Mouse (Mus musculus) retina, adult 2 months (tissue): Measurements from ENCODE around the gene AW011738.

Source experiments
- DNase-seq: peaks from one replicate; pipeline ENCODE4 v3.0.0-alpha.2; 2012; ENCODE audit warnings: low read depth, low spot score

Gene AW011738

GRCm38 (mm10) chr4:156197829-156198205 is 5.3 kb upstream of the AW011738 start:
- no peak for DNase-seq

DNA sequence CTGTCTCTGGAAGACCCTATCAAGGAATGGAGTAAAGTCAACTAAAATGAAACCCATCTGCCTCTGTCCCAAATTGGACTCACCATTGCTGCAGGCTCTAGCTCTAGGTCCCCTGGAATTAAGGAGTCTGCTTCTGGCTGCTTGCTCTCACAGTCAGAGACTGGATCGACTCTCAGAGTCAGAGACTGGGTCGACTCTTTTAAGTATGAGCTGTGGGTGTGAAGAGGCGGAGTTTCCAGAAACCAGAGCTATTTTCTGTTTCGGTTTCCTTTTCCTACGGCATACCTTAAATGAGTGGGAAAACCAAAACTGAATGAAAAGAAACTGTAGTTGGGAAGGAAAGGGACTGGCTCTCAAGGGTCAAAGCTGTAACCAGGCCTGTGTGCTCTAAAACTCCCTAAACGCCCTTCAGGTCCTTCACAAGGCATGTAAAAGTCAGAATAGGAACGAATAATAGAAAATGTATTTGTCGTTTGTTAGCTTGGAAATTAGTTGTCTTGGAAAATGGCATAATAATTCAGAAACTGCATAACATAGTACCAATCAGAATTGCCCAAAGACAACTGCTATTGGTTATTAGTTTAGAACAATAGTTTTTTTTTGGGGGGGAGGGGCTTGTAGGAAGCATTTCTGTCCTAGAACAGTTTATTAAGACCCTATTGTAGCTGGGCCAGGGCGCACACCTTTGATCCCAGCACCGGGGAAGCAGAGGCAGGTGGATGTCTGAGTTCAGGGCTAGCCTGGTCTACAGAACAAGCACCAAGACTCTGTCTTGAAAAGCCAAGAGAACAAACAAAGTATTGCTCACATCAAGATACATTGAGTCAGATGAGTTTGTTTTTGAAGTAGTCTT is 2.3 kb upstream of the AW011738 start, which contains the start of gene Isg15:
Gene Isg15 (minus strand): TSS at position 196 of the 853 bp plus-strand sequence.
- DNase-seq, result no peak

DNA sequence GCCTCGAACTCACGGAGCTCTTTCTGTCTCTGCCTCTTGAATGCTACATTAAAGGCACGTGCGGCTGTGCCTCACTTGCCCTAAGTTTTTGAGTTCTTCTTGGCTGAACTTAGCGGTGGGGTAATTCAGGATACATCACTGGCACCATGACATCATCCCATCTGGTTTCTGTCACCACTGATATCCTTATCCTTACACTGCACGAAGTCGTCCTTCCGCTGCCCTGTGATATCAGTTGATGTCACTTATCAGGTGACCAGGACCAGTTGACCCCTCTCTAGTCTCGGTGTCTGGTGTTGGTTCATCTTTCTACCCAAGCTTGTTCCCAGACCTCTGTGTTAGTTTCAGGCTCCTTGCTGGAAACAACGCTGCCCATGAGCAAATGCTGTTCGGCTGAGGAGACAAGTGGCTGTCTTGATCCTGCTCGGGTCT is 626 bp upstream of the AW011738 start:
- DNase-seq, result no peak

- DNase-seq, result no peak
These were observed 468 bp downstream of the AW011738 start for GRCm38 (mm10) chr4:156203413-156204131.

GRCm38 (mm10) chr4:156208872-156209271 is 5.8 kb downstream of the AW011738 start:
- DNase-seq, result no peak

- DNase-seq, result no peak
These were observed 7.0 kb downstream of the AW011738 start for GRCm38 (mm10) chr4:156209963-156210635.

DNA sequence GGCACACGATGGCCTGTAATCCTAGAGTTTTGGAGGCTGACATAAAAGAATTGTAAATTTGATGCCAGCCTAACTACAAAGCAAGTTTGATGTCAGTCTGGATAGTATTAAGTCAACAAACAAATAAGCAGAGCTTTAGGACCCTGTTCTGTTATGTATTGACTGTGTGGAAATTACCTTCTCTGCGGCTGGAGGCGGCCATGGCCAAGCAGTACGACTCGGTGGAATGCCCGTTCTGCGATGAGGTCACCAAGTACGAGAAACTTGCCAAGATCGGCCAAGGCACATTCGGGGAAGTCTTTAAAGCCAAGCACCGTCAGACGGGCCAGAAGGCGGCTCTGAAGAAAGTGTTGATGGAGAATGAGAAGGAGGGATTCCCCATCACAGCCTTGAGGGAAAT is 10.0 kb downstream of the AW011738 start:
- no peak for DNase-seq

DNA sequence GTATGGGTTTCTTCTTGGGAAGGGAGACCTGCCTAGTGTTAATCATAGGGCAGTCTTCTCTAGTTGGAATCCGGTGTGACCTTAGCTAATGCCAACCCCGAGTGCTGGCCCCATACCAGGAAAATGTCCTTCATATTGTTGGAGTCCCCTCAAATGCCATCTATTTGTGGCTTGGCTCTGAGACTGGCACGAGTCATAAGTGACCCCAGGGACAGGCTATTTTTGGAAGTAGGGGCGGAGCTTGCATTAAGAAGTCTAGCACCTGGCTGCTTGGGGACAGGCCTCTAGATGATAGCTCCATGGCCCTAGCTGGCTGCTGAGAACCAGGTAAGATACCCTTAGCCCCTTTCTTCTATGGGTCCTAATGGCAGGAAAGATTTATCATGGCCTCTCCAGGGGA is 12.5 kb downstream of the AW011738 start, which contains the start of gene Perm1:
Gene Perm1 (plus strand): TSS at position 220 of the 400 bp plus-strand sequence.
- DNase-seq, result no peak

- no peak for DNase-seq
These were observed 13.1 kb downstream of the AW011738 start for GRCm38 (mm10) chr4:156216196-156216595.

DNA sequence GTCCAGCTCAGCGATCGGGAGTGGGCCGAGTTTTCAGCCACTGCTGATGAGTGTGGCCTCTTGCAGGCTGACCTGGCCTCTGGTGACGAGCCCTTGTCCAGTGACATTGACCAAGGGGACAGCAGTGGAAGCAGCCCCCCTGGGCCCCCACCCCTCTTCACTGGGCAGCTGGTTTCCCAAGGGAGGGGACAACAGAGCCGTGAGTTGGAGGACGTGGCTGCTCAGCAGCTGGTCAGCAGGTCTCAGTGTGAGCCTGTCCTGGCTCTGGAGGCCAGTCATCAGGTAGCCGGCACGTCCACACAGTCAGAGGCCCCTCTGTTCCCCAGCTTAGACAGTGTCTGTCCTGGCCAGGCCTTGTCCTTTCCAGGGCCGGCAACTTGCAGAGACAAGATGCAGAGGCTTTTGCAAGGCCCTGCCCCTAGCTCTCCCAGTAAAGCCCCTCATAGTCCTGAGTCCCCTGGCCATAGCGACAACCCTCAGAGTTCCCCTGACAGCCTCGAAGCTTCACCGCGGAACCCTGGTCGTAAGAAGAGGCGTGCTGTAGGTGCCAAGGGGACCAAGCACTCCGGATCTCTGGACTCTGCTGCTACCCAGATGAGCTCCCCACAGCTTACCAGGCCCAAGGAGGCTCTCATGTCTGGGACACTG is 14.0 kb downstream of the AW011738 start:
- no peak for DNase-seq

- no peak for DNase-seq
These were observed 14.7 kb downstream of the AW011738 start for GRCm38 (mm10) chr4:156217838-156218237.

DNA sequence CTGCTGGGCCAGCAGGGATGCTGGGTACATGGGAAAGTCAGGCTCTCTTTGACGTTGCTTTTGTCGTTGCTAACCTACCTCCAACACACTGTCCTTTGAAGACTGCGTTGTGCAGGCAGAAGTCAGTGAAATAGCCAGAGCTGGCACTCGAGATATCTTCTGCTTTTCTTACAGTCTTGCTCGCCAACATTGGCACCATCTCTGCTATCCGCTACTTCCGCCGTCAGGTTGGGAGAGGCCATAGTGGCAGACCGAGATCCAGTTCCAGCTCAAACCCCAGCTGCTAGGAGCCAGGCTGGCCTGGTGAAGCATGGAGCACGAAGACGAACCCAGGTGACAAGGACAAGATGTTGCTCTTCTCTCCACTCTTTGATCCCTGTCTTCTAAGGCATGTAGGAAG is 16.8 kb downstream of the AW011738 start:
- no peak for DNase-seq

DNA sequence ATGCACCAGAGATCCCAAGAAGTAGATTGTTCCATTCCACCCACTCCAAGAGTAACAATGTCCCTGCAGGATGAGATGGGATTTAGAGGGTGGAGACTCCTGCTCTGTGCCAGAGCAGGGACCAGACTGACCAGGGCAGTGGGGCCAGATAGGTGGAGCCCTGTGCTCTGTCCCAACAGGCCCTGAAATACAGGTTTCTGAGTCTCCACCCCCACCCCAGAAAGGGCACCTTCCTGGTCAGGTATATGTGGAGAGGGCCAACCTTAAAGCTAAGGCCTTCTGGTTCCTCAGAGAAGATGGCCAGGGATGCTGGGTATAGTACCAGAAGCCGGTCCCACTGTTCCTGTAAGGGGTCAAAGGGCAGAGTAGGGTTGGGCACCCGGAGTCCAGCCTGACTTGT is 21.2 kb downstream of the AW011738 start:
- DNase-seq, result no peak

DNA sequence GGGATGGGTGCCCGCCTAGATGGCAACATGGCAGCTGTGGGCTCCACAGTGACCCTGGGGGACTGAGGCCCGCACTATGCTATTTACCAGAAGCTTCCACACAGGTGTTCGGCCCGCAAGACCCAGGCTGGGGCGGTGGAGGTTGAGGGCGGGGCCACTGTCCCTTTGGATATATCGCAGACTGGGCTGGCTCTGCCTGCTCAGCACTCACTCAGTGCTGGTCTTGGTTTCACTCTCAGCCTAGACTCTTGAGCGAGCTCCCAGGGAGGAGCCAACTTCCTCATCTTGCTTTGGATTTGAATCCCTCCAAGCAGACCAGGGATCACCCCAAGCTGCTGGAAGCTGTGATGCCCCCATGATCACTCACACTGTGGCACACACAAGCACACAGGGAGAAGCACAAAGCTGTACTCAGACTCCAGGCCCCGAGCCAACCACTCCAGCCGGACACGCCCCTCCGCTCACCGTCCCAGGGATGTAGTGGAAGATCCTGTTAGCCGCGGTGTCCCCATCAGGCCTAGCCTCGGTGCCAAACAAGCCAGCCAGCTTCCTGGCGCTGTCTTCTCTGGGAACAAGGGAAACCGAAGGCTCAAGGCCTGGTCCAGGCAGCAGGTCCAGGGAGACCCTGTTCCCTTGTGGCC is 24.8 kb downstream of the AW011738 start:
- no peak for DNase-seq

GRCm38 (mm10) chr4:156228393-156229024 is 25.4 kb downstream of the AW011738 start:
- DNase-seq, result no peak

DNA sequence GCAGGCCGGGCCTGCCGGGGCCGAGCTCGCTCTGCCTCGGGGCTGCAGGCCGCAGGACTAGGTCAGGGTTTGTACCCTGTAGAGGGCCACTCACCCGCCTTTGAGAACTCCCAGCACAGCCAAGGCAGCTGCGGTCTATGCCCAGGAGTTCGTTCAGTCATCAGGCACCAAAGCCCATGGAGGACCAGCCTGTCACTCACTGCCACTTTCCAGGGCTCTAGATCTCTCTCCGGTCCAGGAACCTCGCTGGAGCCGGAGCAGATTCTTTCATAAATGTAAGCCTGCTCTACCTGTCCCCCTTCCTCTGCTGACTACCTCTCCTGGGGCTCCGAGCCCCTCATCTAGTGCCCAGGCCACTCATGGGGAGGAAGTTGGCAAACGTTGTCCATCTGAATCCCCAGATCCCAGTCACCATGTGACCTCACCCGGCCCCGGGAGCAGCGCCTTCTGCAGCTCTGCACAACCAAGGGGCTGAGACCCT is 31.0 kb downstream of the AW011738 start:
- no peak for DNase-seq

DNA sequence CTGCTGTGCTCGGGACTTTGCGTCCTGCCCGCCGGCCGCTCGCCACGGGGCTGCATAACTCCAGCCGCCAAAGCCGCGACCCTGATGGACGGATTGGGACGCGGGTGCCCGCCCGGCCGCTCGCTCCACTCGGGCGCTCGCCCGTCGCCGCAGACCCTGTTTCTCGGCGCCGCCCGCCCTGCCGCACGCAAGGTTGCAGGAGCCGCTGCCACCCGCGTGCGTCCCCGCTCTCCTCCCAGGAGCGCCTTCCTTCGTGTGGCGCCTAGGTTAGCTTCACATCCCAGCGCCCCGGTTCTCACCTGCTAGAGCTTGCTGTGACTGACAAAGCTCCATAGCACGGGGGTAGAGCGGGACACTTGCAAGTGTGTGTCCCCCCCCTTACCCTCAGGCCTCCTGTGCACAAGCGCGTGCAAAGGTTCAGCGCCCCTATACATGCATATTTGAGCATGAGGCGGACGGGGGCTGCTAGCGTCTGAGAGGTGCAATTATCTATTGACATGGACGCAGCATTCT is 31.7 kb downstream of the AW011738 start, which contains the start of gene Plekhn1:
Gene Plekhn1 (minus strand): TSS at position 157 of the 513 bp plus-strand sequence.
- DNase-seq, result no peak

GRCm38 (mm10) chr4:156235360-156235770 is 32.3 kb downstream of the AW011738 start:
- DNase-seq, result no peak

DNA sequence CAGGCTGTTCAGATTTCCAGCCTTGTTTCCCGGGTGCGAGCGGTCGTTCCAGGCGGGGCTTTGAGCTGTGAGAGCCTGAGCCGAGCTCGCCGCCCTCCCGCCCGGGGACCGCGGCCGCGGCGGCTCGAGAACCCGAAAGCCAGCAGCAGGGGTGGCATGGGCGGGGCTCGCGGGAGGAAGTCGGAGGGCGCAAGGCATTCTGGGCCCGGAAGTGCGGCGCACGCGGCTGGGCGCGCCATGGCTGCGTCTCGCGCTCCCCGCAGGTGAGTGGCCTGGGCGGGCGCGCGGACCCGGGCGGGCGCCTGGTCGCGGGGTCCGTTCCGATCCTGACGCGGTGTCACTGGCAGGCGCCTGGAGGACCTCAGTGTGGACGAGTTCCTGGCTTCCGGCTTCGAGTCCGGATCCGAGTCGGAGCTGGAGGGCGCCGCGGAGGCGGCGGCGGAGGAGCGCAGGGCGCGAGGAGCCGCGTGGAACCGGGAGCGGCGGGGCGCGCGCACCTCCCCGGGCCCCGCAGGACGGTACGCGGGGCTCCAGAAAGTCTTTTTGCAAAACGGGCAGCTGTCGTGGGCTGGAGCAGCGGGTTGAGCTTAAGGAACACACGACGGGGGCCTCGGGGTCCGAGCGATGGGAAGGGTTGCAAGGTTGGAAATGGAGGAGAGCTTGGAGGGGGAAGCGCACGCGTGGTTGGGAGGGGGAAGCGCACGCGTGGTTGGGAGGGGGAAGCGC is 32.9 kb downstream of the AW011738 start, which contains the start of gene Noc2l:
Gene Noc2l (plus strand): TSS at position 203 of the 726 bp plus-strand sequence.
- DNase-seq, result peak; percentile 79
